Mouse (Mus musculus): Measurements from ENCODE around the gene Rassf8. TPM values are rescaled to one million over a fixed set of nuclear protein-coding genes. Genes with fewer than 3 reads are reported as not detected.

Rassf8 gene
- polyA plus RNA-seq, 1 experiment: 13.5 TPM

GRCm38 (mm10) chr6:145809566-145809965 lies 63.0 kb downstream of the Rassf8 start:
- Histone ChIP-seq H3K4me3 (ENCODE audit: insufficient read depth, low read depth, low read length) (no peak overlapping the region), H3K27ac (replicated peaks; ENCODE audit: low read depth, low read length) (no peak overlapping the region), H3K4me1 (ENCODE audit: control insufficient read depth, insufficient read depth, insufficient read length, low read length) (no peaks in the 10 kb centered on the region)

DNA sequence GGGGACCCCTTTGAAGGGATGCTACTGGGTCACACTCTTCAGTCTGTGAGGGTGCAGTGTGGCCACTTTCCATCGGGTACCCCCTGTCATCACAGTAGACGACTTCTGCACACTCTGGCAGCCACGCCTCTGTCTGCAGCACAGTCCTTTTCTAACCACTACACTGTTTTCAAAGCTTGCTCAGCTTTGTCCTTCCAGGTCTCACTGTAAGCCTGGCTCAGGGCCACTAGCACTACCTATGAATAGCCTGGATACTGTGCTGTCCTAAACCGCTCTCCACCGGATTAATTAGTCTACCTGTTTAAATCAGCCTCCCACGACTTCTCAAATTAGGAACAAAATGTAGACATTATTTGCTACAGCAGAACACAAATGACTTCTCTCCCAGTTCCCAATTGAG lies 63.5 kb downstream of the Rassf8 start:
- Histone ChIP-seq H3K4me1 (ENCODE audit: control insufficient read depth, insufficient read depth, insufficient read length, low read length) (no peaks in the 10 kb centered on the region), H3K4me3 (ENCODE audit: insufficient read depth, low read depth, low read length) (no peak overlapping the region), H3K27ac (replicated peaks; ENCODE audit: low read depth, low read length) (no peak overlapping the region)

GRCm38 (mm10) chr6:145811174-145811573 lies 64.6 kb downstream of the Rassf8 start:
- no peak overlapping the region for H3K4me3 ChIP-seq (ENCODE audit: insufficient read depth, low read depth, low read length)
- no peaks in the 10 kb centered on the region for H3K4me1 ChIP-seq (ENCODE audit: control insufficient read depth, insufficient read depth, insufficient read length, low read length)
- H3K27ac ChIP-seq (replicated peaks; ENCODE audit: low read depth, low read length): no peak overlapping the region

DNA sequence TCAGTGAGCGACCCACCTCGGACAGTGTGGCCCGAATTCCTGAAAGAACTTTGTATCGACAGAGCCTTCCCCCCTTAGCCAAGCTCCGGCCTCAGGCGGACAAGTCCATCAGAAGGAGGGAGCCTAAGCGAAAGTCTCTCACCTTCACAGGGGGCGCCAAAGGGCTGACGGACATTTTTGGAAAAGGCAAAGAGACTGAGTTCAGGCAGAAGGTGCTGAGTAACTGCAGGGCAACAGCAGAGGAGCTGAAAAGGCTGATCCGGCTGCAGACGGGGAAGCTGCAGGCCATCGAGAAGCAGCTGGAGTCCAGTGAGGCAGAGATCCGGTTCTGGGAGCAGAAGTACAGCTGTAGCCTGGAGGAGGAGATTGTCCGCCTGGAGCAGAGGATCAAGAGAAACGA lies 68.7 kb downstream of the Rassf8 start:
- no peaks in the 10 kb centered on the region for H3K4me1 ChIP-seq (ENCODE audit: control insufficient read depth, insufficient read depth, insufficient read length, low read length)
- H3K4me3 ChIP-seq (ENCODE audit: insufficient read depth, low read depth, low read length): no peak overlapping the region
- no peak overlapping the region for H3K27ac ChIP-seq (replicated peaks; ENCODE audit: low read depth, low read length)

- no peak overlapping the region for H3K4me3 ChIP-seq (ENCODE audit: insufficient read depth, low read depth, low read length)
- H3K27ac ChIP-seq (replicated peaks; ENCODE audit: low read depth, low read length): no peak overlapping the region
- no peaks in the 10 kb centered on the region for H3K4me1 ChIP-seq (ENCODE audit: control insufficient read depth, insufficient read depth, insufficient read length, low read length)
Observed at GRCm38 (mm10) chr6:145819151-145819550, 72.6 kb downstream of the Rassf8 start.

DNA sequence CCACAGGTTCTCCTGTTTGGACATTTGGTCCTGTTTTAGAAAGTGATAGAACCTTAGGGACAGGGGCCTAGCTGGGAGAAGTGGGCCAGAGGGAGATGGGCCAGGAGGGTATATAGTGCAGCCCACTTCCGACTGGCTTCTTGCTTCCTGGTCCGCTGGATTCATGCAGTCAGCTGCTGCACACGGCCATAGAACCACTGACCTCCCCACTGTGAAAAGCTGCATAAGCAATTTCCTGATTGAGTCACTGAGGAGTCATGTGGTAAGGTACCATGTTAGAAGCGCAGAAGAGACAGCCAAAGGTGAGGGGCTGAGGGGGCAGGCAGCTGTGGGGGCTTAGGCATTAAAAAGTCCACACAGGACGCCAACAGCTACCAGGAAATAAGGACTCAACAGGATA lies 75.7 kb downstream of the Rassf8 start:
- no peaks in the 10 kb centered on the region for H3K4me1 ChIP-seq (ENCODE audit: control insufficient read depth, insufficient read depth, insufficient read length, low read length)
- H3K27ac ChIP-seq (replicated peaks; ENCODE audit: low read depth, low read length): no peak overlapping the region
- H3K4me3 ChIP-seq (ENCODE audit: insufficient read depth, low read depth, low read length): no peak overlapping the region

DNA sequence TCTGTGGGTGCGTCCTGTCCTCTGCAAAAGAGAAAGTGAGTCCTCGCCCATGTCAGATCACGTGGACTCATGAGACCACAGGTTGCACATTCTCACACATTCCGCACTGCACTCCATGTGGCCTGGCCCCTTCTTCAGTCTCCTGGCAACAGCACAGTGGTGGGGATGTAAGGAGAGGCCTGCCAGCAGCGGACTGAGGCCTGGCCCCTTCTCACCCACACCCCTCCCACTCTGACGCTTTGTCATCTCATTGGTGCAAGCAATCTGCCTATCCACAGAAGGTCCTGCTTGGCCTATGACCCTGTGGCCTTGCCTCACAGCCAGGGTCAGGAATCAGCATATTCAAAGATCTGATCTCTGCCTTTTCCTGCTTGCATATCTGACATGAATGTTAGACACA lies 76.6 kb downstream of the Rassf8 start:
- Histone ChIP-seq H3K27ac (replicated peaks; ENCODE audit: low read depth, low read length) (no peak overlapping the region), H3K4me3 (ENCODE audit: insufficient read depth, low read depth, low read length) (no peak overlapping the region), H3K4me1 (ENCODE audit: control insufficient read depth, insufficient read depth, insufficient read length, low read length) (no peaks in the 10 kb centered on the region)

DNA sequence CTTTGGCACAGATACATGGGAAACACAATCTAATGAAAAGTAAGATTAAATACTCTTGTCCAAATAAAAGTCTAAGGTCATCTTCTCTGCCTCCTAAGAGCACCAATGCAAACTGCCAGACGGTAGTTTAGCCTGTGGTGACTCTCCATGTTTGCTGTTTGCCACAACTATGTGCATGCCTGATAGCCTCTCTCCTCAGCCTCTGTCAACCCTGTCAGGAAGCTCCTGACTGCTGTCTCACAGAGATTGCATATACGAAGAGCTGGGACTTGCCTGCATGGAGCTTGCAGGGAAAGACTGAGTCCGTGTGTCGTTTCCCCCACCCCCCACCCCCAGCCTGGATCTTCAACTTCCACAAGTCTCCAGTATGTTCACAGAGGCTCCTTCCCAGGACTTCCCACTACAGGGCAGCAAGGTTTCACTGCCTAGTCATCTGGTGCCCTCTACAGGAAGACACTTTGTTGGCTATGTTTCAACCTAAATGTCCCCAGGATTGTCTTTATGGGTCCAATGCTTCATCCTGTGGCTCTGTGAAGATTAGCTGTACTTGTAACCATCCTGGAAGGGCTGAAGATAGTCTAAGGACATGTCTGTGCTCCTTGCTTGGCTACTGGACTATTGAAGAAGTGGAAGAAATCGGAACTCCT lies 77.2 kb downstream of the Rassf8 start:
- Histone ChIP-seq H3K27ac (replicated peaks; ENCODE audit: low read depth, low read length) (no peak overlapping the region), H3K4me1 (ENCODE audit: control insufficient read depth, insufficient read depth, insufficient read length, low read length) (no peaks in the 10 kb centered on the region), H3K4me3 (ENCODE audit: insufficient read depth, low read depth, low read length) (no peak overlapping the region)

- Histone ChIP-seq H3K4me1 (ENCODE audit: control insufficient read depth, insufficient read depth, insufficient read length, low read length) (no peaks in the 10 kb centered on the region), H3K4me3 (ENCODE audit: insufficient read depth, low read depth, low read length) (no peak overlapping the region), H3K27ac (replicated peaks; ENCODE audit: low read depth, low read length) (no peak overlapping the region)
Observed at GRCm38 (mm10) chr6:145826305-145826704, 79.8 kb downstream of the Rassf8 start.

DNA sequence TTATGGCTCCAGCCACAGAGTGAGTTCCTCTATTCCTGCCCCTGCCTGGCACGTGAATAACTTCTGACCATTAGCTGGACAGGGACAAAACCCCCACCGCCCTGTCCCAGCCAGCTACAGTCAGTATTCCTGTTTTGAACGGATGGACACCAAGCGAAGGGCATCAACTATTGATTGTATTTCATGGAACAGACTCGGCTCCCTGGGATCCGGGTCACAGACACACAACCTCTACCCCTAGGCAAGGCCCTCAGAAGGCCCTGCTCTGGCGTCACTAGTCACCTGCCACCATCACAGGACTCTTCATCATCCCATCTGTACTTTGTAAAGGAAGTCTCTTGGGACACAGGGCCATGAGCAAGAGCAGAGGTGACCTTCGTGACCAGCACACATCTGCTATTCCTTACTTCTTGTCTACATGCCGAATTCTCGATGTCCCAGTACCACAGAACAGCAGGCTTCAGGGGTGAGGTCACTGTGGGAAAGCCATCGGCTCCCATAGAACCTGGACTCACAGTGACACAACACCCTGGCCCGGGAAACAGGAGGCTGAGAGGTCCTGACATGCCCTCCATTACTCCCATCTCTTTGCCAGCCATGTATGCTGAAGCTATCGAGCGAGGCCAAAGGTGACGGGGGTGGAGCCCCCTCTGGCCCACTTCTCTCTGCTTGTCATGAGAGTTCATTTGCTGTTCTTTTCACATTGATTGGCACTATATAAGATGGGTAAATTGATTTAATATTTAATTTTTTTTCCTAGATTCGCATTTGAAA lies 82.7 kb downstream of the Rassf8 start:
- Histone ChIP-seq H3K4me3 (ENCODE audit: insufficient read depth, low read depth, low read length) (no peak overlapping the region), H3K4me1 (ENCODE audit: control insufficient read depth, insufficient read depth, insufficient read length, low read length) (no peaks in the 10 kb centered on the region), H3K27ac (replicated peaks; ENCODE audit: low read depth, low read length) (no peak overlapping the region)

DNA sequence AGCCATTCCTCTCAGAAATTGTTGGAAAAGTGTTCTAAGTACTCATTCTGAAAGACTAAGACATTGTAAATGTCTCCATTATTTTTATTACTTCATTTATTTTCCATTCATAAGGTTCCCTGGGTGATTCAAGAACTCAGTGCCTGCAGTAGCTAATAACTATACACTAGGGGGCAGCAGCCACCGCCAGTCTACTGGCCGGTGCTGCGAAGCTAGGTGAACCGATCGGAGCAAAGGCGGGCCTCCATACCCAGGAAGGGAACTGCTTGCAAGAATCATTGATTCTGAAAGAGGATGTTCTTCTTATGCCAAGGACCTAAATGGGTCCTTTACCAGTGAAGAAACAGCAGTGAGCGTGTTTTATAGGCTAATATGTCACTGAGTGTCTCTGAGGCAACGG lies 83.6 kb downstream of the Rassf8 start:
- no peak overlapping the region for H3K4me3 ChIP-seq (ENCODE audit: insufficient read depth, low read depth, low read length)
- no peaks in the 10 kb centered on the region for H3K4me1 ChIP-seq (ENCODE audit: control insufficient read depth, insufficient read depth, insufficient read length, low read length)
- no peak overlapping the region for H3K27ac ChIP-seq (replicated peaks; ENCODE audit: low read depth, low read length)

DNA sequence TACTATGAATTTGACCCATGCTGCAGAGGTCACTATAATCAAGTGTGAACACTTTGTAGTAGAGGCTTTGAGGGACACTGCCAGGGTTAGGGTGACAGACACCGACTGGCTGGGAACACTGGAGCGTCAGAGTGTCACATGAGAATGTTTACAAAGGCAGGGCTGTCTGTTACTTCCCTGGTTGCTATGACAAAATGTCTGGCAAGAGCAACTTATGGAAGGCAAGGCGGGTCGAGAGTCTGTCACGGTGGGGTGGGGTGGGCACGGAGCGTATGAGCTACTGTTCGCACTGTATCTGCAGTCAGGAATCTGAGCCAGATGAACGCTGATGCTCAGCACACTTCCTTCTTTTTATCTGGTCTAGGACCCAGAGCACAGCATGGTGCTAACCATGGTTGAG lies 84.1 kb downstream of the Rassf8 start:
- no peak overlapping the region for H3K4me3 ChIP-seq (ENCODE audit: insufficient read depth, low read depth, low read length)
- H3K27ac ChIP-seq (replicated peaks; ENCODE audit: low read depth, low read length): no peak overlapping the region
- no peaks in the 10 kb centered on the region for H3K4me1 ChIP-seq (ENCODE audit: control insufficient read depth, insufficient read depth, insufficient read length, low read length)

- Histone ChIP-seq H3K27ac (replicated peaks; ENCODE audit: low read depth, low read length) (no peak overlapping the region), H3K4me1 (ENCODE audit: control insufficient read depth, insufficient read depth, insufficient read length, low read length) (no peaks in the 10 kb centered on the region), H3K4me3 (ENCODE audit: insufficient read depth, low read depth, low read length) (no peak overlapping the region)
Observed at GRCm38 (mm10) chr6:145832927-145833326, 86.4 kb downstream of the Rassf8 start.

- H3K4me1 ChIP-seq (ENCODE audit: control insufficient read depth, insufficient read depth, insufficient read length, low read length): no peaks in the 10 kb centered on the region
- H3K27ac ChIP-seq (replicated peaks; ENCODE audit: low read depth, low read length): no peak overlapping the region
- H3K4me3 ChIP-seq (ENCODE audit: insufficient read depth, low read depth, low read length): no peak overlapping the region
Observed at GRCm38 (mm10) chr6:145835359-145835758, 88.8 kb downstream of the Rassf8 start.

DNA sequence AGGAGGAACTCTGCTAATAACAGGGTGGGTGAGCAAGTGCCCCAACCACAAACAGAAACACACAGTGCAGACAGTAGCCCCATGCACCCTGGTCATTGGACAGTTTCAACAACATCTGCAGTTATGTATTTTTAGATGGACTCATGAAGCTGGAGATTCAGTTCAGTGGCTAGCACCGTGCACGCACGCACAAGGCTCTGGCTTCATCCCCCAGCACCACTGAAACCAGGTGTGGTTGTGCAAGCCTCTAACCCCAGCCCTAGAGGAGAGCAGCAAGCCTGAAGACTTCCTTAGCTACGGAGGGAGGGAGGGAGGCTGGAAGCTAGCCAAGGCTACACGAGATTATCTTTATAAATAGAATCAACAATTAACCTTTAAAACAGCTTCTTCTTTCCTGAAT lies 99.1 kb downstream of the Rassf8 start:
- Histone ChIP-seq H3K27ac (replicated peaks; ENCODE audit: low read depth, low read length) (no peak overlapping the region), H3K4me1 (ENCODE audit: control insufficient read depth, insufficient read depth, insufficient read length, low read length) (no peaks in the 10 kb centered on the region), H3K4me3 (ENCODE audit: insufficient read depth, low read depth, low read length) (no peak overlapping the region)

DNA sequence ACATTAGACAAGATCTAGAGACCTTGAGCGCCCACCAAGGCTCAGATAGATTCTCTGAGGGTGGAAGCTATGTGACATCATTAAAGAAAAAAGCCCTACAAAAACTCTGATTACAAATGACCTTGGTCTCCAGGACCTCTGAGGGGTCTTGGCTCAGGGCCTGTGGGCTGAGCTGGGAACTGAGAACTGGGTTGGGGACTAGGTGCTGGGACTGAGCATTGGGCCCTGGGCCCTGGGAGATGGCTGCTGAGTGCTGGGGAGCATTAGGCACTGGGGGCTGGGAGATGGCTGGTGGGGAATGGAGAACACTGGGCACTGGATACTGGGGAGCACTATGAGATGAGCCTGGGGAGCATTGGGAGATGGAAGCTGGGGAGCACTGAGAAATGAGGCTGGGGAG lies 99.5 kb downstream of the Rassf8 start:
- no peak overlapping the region for H3K4me3 ChIP-seq (ENCODE audit: insufficient read depth, low read depth, low read length)
- no peaks in the 10 kb centered on the region for H3K4me1 ChIP-seq (ENCODE audit: control insufficient read depth, insufficient read depth, insufficient read length, low read length)
- H3K27ac ChIP-seq (replicated peaks; ENCODE audit: low read depth, low read length): no peak overlapping the region

Measured in brown adipose tissue, adult 24 weeks (tissue).